22 mouse cellular contexts compared by ENCODE assay signal in genomic region chr9:32713790-32714189, GRCm38 (mm10).
DNase-seq lines count a peak whose midpoint lies in the region; ATAC-seq and TF ChIP-seq lines count a peak whose summit lies in the region.
"Had no signal": no experiment of that assay in that cellular context is flagged by ENCODE, and none has a peak within 500 bp of the region (broad histone marks: within the 10 kb centered on the region; RNA-seq: fewer than 3 reads in every experiment).

No protein-coding gene starts in this region.

- H3K4me2 ChIP-seq in hindbrain, embryonic 12.5 days (replicated peaks): no peak overlapping the region
- H3K4me2 ChIP-seq in hindbrain, embryonic 11.5 days (replicated peaks; ENCODE audit: low read depth, low read length): no peak overlapping the region
- H3K4me2 ChIP-seq: hindbrain, embryonic 15.5 days; liver, embryonic 13.5 days; neural tube, embryonic 13.5 days; stomach, embryonic 15.5 days had no signal

- no peaks in the 10 kb centered on the region for H3K36me3 ChIP-seq in hindbrain, embryonic 12.5 days
- H3K36me3 ChIP-seq in hindbrain, embryonic 11.5 days (ENCODE audit: control insufficient read depth, insufficient read depth, low read length): no peaks in the 10 kb centered on the region
- H3K36me3 ChIP-seq: heart, embryonic 10.5 days; hindbrain, embryonic 15.5 days; liver, embryonic 13.5 days; neural tube, embryonic 13.5 days; stomach, embryonic 15.5 days had no signal

- H3K27ac ChIP-seq in gastrocnemius, adult 2 months: peak overlapping the region; percentile 73
- 0 out of 2 replicates have a peak overlapping the region, but pooled peaks have one; percentile 12 for H3K27ac ChIP-seq in hindbrain, embryonic 12.5 days
- H3K27ac ChIP-seq in hindbrain, embryonic 11.5 days (ENCODE audit: low read depth, low read length): no peak overlapping the region
- H3K27ac ChIP-seq: heart, embryonic 10.5 days; hindbrain, embryonic 15.5 days; liver, embryonic 13.5 days; stomach, embryonic 15.5 days had no signal

- H3K4me1 ChIP-seq in hindbrain, embryonic 12.5 days: peaks cover 27% of the 10 kb centered on the region
- H3K4me1 ChIP-seq in hindbrain, embryonic 11.5 days (replicated peaks; ENCODE audit: control insufficient read depth, insufficient read depth, low read length): peaks cover 7% of the 10 kb centered on the region

- no peak for DNase-seq in gastrocnemius, adult 2 months
- no peak for DNase-seq in gastrocnemius, adult 8-10 months (ENCODE audit: low spot score in 2 of 2)
- DNase-seq in hindbrain, embryonic 11.5 days (ENCODE audit: low spot score): no peak
- DNase-seq in thymus, postnatal 4 days: peak; percentile 20
- no peak for DNase-seq in thymus, adult 18-20 months
- DNase-seq in frontal cortex, adult 2 months (ENCODE audit: extremely low spot score in 1 of 2, low spot score in 1 of 2): no peak
- no peak for DNase-seq in adrenal gland, postnatal 36 days
- DNase-seq: cerebellum, adult 11 months; cerebellum, postnatal 14 days; kidney, postnatal 36 days; liver, embryonic 13.5 days; right cerebral cortex, postnatal 14 days; thymus, postnatal 14 days had no signal

- no peak for TF ChIP-seq CTCF in gastrocnemius, adult 2 months (IDR thresholded peaks at IDR 0.05)

- H3K27me3 ChIP-seq in hindbrain, embryonic 12.5 days: peaks cover 43% of the 10 kb centered on the region
- H3K27me3 ChIP-seq in hindbrain, embryonic 11.5 days (ENCODE audit: control insufficient read depth, insufficient read depth, low read length): no peaks in the 10 kb centered on the region
- H3K27me3 ChIP-seq: CH12.LX; liver, embryonic 13.5 days; stomach, embryonic 15.5 days had no signal

- ATAC-seq in hindbrain, embryonic 12.5 days (ENCODE audit: low FRiP score): no peak
- no peak for ATAC-seq in hindbrain, embryonic 11.5 days (ENCODE audit: low FRiP score)
- ATAC-seq: forebrain, embryonic 14.5 days; intestine, embryonic 16.5 days had no signal

- intact Hi-C loops in gastrocnemius, adult 2 months (cut with DNase I): no loop called here

- WGBS in hindbrain, embryonic 12.5 days: 64% methylated on average over 4 of the region's 4 CpGs
- 56% methylated on average over 4 of the region's 4 CpGs for WGBS in hindbrain, embryonic 11.5 days

- no peak overlapping the region for H3K4me3 ChIP-seq in gastrocnemius, adult 2 months
- no peak overlapping the region for H3K4me3 ChIP-seq in hindbrain, embryonic 12.5 days
- no peak overlapping the region for H3K4me3 ChIP-seq in hindbrain, embryonic 11.5 days (ENCODE audit: low read depth, low read length)
- H3K4me3 ChIP-seq: erythroblast, embryonic 14.5 days; heart, embryonic 10.5 days; hindbrain, embryonic 15.5 days; liver, embryonic 13.5 days; neural tube, embryonic 13.5 days; stomach, embryonic 15.5 days had no signal

- H3K9ac ChIP-seq in hindbrain, embryonic 12.5 days: no peak overlapping the region
- no peak overlapping the region for H3K9ac ChIP-seq in hindbrain, embryonic 11.5 days (ENCODE audit: low read depth, low read length)
- H3K9ac ChIP-seq: hindbrain, embryonic 15.5 days; liver, embryonic 13.5 days; neural tube, embryonic 13.5 days; stomach, embryonic 15.5 days had no signal

- H3K9me3 ChIP-seq in hindbrain, embryonic 12.5 days (replicated peaks): peaks cover 10% of the 10 kb centered on the region
- no peaks in the 10 kb centered on the region; the same call in 1 of the 2 replicates for H3K9me3 ChIP-seq in hindbrain, embryonic 11.5 days (ENCODE audit: control insufficient read depth, low read length)
- H3K9me3 ChIP-seq: heart, embryonic 10.5 days; hindbrain, embryonic 15.5 days; liver, embryonic 13.5 days; stomach, embryonic 15.5 days had no signal
